Mouse (Mus musculus): ENCODE data around the gene Tbc1d22b.

Gene Tbc1d22b

DNA sequence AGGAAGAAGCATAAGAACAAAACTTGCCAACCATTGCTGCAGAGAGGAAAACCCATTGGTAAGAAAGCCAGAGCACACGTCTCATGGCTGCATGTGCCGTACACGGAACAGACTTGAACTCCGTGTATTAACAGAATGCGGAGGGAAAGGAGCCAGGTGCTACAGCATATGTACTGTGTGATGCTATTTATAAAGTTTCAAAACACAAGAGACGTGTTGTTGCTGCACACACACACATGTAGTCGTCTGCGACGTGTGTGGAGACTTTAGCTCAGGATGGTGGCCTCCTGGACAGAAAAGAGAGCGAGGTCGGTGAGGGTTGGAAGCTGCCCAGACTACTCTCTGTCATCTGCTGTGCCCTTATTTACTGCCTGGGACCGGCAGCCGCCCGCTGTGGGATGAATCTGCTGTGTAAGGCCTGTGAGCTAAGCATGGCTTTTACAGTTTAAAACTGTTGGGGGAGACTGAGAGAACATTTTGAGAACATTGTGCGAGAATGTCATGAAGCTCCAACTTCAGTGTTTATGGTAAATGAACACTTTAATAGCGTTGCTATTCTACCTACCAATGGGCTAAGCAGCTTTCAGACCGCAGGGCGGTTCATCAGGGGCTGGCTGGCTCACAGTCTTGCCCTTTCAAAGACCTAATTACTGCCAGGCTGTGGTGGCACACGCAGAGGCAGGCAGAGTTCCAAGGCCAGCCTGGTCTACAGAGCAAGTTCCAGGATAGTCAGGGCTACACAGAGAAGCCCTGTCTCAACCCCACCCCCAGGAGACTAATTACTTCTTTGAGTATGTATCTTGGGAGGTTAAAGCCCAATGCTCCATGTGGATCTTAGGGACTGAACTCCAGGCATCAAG lies 6.5 kb upstream of the Tbc1d22b start:
- no peak for DNase-seq

DNA sequence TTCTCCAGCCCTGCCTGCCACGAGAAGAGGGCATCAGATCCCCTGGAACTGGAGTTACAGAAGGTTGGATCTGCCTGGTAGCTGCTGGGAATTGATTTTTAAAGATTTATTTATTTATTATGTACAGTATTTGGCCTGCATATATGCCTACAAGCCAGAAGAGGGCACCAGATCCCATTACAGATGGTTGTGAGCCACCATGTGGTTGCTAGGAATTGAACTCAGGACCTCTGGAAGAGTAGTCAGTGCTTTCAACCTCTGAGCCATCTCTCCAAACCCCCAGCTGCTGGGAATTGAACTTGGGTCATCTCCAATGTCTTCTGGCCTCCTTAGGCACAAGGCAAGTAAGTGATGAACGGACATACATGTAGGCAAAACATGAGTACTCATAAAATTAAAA lies 5.5 kb upstream of the Tbc1d22b start:
- no peak for DNase-seq

GRCm38 (mm10) chr17:29545241-29545640 lies 4.3 kb upstream of the Tbc1d22b start:
- DNase-seq = no peak

GRCm38 (mm10) chr17:29548494-29548893 lies 1.1 kb upstream of the Tbc1d22b start:
- DNase-seq = no peak

GRCm38 (mm10) chr17:29548994-29549393 lies 591 bp upstream of the Tbc1d22b start:
- DNase-seq = no peak

DNA sequence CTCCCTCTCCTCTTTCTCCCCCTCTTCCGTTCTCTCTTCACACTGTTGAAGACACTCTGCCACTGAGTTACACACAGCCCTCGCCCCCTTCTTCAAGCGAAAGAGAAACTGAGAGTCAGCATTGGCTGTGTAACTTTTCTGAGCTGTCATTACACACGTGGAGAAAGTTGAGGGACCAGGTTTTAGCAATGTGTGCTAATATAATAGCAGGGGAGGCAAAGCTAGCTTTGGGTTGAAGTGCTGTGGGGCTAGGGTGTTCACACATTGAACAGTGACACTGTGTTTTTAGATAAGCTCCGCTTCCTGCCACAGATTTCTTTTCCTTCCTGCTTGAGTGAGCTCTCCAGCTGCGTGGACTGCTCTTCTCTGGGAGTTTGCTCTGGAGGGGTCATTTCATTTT lies 1.4 kb downstream of the Tbc1d22b start:
- peak; percentile 36 for DNase-seq

- peak; percentile 40 for DNase-seq
Measured at GRCm38 (mm10) chr17:29552162-29552732, 2.7 kb downstream of the Tbc1d22b start, which contains the start of gene Tmem217. TSS of gene Tmem217 (minus strand) at chr17:29552385.

GRCm38 (mm10) chr17:29554176-29554575 lies 4.6 kb downstream of the Tbc1d22b start:
- DNase-seq = no peak

GRCm38 (mm10) chr17:29556456-29556855 lies 6.9 kb downstream of the Tbc1d22b start:
- no peak for DNase-seq

DNA sequence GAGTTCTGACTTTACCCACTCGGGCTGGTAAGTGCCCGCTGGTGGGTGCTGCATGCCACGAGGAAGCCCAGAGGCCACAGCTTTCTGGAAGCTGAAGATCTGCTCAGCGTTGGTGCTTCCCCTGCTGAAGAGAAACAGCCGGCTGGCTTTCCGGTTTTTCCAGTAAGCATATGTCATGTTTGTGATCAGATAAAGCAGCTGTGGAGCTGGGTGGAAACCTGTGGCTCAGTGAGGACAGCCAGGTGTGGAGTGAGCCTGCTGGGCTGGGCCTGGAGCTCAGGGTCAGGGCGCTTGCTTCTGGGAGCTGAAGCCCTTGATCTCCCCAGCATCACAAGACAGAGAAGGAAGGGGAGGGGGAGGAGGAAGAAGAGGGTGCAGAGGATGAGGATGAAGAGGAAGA lies 7.3 kb downstream of the Tbc1d22b start:
- peak; percentile 25 for DNase-seq

- DNase-seq = no peak
Measured at GRCm38 (mm10) chr17:29558476-29558875, 8.9 kb downstream of the Tbc1d22b start.

DNA sequence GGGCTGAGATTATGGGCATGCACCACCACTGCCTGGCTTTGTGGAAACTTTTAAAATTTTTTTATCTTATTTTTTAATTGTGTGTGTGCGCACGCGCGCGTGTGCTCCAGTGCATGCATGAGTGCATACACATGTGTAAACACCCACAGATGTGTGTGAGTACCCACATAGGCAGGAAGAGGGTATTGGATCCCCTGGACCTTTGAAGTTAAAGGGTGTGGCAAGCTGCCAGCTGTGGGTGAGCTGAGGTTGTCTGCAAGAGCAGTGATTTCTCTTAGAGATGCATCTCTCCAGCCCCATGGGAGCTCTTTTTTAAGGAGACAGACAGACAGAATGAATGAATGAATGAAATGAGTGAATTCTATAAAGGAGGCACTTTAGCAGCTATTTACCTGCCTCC lies 15.9 kb downstream of the Tbc1d22b start:
- DNase-seq = peak; percentile 40

- no peak for DNase-seq
Measured at GRCm38 (mm10) chr17:29568435-29568834, 18.9 kb downstream of the Tbc1d22b start.

GRCm38 (mm10) chr17:29569831-29570230 lies 20.2 kb downstream of the Tbc1d22b start:
- no peak for DNase-seq

- no peak for DNase-seq
Measured at GRCm38 (mm10) chr17:29579579-29580126, 30.1 kb downstream of the Tbc1d22b start.

GRCm38 (mm10) chr17:29583569-29583968 lies 34.0 kb downstream of the Tbc1d22b start:
- DNase-seq = no peak

DNA sequence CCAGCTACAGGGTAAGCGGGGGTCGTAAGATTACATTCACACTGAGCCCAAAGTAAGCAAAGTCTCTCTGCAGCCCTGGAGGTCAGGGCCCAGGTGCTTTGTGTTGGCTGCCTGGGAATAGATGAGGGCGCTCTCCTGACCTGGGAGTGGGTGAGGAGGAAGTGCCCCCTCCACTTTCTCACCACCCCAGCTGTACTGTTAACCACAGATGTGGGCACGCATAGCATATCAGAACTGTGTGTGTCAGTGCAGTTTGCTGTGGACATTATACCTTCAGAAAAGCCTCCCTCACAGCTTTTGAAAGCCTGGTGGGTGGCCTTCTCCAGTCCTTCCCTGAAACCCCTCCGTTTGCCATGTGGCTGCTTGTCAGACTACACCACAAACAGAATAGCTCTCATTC lies 34.7 kb downstream of the Tbc1d22b start:
- peak; percentile 55 for DNase-seq

DNA sequence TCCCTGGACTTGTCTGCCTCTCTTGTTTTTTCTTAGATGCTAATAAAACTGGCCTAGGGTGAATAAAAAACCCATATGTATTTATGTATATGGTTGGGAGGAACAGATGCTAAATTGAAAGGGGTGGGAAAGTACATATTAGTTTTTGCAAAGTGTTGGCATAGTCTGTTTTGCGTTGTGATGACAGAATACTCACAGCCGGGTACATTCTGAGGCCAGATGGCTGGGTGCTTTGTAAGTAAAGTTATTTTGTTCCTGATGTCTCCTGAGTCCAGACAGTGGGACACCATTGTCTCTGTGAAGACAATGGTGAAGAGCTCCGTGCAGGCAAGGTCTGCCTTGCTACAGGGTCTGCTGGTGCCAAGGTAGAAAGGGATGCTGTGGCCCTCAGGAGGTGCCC lies 35.2 kb downstream of the Tbc1d22b start:
- DNase-seq = no peak

GRCm38 (mm10) chr17:29585446-29585845 lies 35.9 kb downstream of the Tbc1d22b start:
- peak; percentile 62 for DNase-seq

DNA sequence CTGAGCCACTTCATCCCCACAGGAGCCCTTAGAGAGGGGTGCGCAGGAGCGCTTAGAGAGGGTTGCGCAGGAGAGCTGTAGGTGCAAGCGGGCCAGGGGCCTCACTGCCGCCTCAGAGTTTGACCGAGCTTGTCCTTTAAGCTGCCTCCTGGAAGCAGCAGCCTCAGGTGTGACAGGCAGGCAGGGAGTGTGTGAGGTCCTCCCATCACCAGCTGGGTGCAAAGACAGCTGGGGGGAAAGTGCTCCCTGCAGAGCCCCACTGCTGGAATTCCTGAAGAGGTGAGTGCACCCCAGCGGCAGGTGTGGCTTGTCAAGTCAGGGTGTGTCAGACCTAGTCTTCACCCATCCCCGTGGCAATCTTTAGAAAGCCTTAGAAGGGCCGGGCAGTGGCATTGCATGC lies 37.3 kb downstream of the Tbc1d22b start:
- DNase-seq = no peak

DNA sequence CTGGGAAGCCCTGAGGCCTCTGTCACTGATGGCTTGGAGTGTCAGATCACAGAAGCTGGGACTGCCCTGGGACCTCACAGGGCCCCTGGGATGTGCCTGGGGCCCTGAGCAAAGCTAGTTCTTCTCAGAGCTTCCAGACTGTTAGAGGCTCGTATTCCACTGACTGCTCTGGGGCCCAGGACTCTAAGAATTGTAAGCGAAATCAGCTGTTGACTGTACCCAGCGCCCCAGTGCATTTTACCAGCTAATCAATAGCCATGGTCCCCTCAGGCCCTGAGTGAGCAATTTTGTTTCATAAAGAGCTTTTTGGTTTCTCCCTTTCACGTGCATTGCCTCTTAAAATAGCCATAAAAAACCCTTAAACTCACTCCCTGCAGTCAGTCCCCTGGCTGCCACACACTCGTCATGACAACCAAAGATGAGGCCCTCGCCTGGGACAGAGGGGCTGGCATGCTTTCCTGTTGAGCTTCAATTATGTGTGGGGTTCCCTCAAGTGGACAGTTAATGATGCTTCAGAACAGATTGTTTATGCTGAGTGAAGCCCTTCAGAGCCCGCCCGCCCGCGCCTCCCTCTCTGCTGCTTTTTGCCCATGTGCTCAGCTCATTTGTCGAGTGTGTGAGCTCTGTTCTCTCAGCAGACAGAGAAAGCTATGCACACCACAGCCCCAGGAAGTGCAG lies 39.8 kb downstream of the Tbc1d22b start:
- no peak for DNase-seq

GRCm38 (mm10) chr17:29595891-29596770 lies 46.5 kb downstream of the Tbc1d22b start:
- no peak for DNase-seq

GRCm38 (mm10) chr17:29596771-29597132 lies 47.2 kb downstream of the Tbc1d22b start:
- DNase-seq = no peak

Data from thymus, postnatal 4 days (tissue).